Mouse (Mus musculus): Measurements from ENCODE around the gene Hif3a. TPM values are rescaled to one million over a fixed set of nuclear protein-coding genes. Genes with fewer than 3 reads are reported as not detected.

The Hif3a gene
- polyA plus RNA-seq, 1 experiment: 1.7 TPM

GRCm38 (mm10) chr7:17056601-17057523 lies 5.4 kb downstream of the Hif3a start:
- TF ChIP-seq POLR2A (IDR thresholded peaks at IDR 0.05; ENCODE audit: borderline replicate concordance, extremely low read depth, low read depth, low read length): no peak
- TF ChIP-seq CTCF (IDR thresholded peaks at IDR 0.05; ENCODE audit: insufficient read depth, low read length): no peak
- peaks cover 21% of the 10 kb centered on the region for H3K4me1 ChIP-seq (ENCODE audit: control insufficient read depth, insufficient read depth, low read length)
- DNase-seq: no peak
- 33% methylated on average over 14 of the region's 14 CpGs for WGBS
- H3K4me3 ChIP-seq (replicated peaks; ENCODE audit: extremely low read depth, low read depth, low read length): peak overlapping the region; percentile 57

- peak; percentile 89 for DNase-seq
- H3K4me3 ChIP-seq (replicated peaks; ENCODE audit: extremely low read depth, low read depth, low read length): peak overlapping the region; percentile 57
- 3% methylated on average over 41 of the region's 42 CpGs for WGBS
- TF ChIP-seq CTCF (IDR thresholded peaks at IDR 0.05; ENCODE audit: insufficient read depth, low read length) (no peak), POLR2A (IDR thresholded peaks at IDR 0.05; ENCODE audit: borderline replicate concordance, extremely low read depth, low read depth, low read length) (peak; percentile 78; the same call in 1 of the 2 replicates)
- H3K4me1 ChIP-seq (ENCODE audit: control insufficient read depth, insufficient read depth, low read length): peaks cover 19% of the 10 kb centered on the region
These were observed 6.1 kb downstream of the Hif3a start for GRCm38 (mm10) chr7:17056081-17056581.

- 94% methylated on average over 4 of the region's 4 CpGs for WGBS
- Histone ChIP-seq H3K4me3 (replicated peaks; ENCODE audit: extremely low read depth, low read depth, low read length) (no peak overlapping the region), H3K4me1 (ENCODE audit: control insufficient read depth, insufficient read depth, low read length) (peaks cover 16% of the 10 kb centered on the region)
- no peak for TF ChIP-seq CTCF (IDR thresholded peaks at IDR 0.05; ENCODE audit: insufficient read depth, low read length)
- no peak for TF ChIP-seq POLR2A (IDR thresholded peaks at IDR 0.05; ENCODE audit: borderline replicate concordance, extremely low read depth, low read depth, low read length)
- DNase-seq: no peak
These were observed 6.8 kb downstream of the Hif3a start for GRCm38 (mm10) chr7:17055287-17055946.

GRCm38 (mm10) chr7:17054325-17054989 lies 7.8 kb downstream of the Hif3a start:
- 89% methylated on average over 16 of the region's 16 CpGs for WGBS
- Histone ChIP-seq H3K4me1 (ENCODE audit: control insufficient read depth, insufficient read depth, low read length) (peaks cover 10% of the 10 kb centered on the region), H3K4me3 (replicated peaks; ENCODE audit: extremely low read depth, low read depth, low read length) (no peak overlapping the region)
- DNase-seq: no peak
- no peak for TF ChIP-seq CTCF (IDR thresholded peaks at IDR 0.05; ENCODE audit: insufficient read depth, low read length)
- no peak for TF ChIP-seq POLR2A (IDR thresholded peaks at IDR 0.05; ENCODE audit: borderline replicate concordance, extremely low read depth, low read depth, low read length)

- Histone ChIP-seq H3K4me3 (replicated peaks; ENCODE audit: extremely low read depth, low read depth, low read length) (no peak overlapping the region), H3K4me1 (ENCODE audit: control insufficient read depth, insufficient read depth, low read length) (no peaks in the 10 kb centered on the region)
- 22% methylated on average over 15 of the region's 17 CpGs for WGBS
- peak; percentile 76 for DNase-seq
- no peak for TF ChIP-seq POLR2A (IDR thresholded peaks at IDR 0.05; ENCODE audit: borderline replicate concordance, extremely low read depth, low read depth, low read length)
- peak; percentile 78 for TF ChIP-seq CTCF (IDR thresholded peaks at IDR 0.05; ENCODE audit: insufficient read depth, low read length)
These were observed 11.2 kb downstream of the Hif3a start for GRCm38 (mm10) chr7:17050933-17051594.

GRCm38 (mm10) chr7:17050491-17050890 lies 11.7 kb downstream of the Hif3a start:
- WGBS: 73% methylated on average over 11 of the region's 11 CpGs
- TF ChIP-seq CTCF (IDR thresholded peaks at IDR 0.05; ENCODE audit: insufficient read depth, low read length): no peak
- no peak for TF ChIP-seq POLR2A (IDR thresholded peaks at IDR 0.05; ENCODE audit: borderline replicate concordance, extremely low read depth, low read depth, low read length)
- no peaks in the 10 kb centered on the region for H3K4me1 ChIP-seq (ENCODE audit: control insufficient read depth, insufficient read depth, low read length)
- no peak for DNase-seq
- H3K4me3 ChIP-seq (replicated peaks; ENCODE audit: extremely low read depth, low read depth, low read length): no peak overlapping the region

- Histone ChIP-seq H3K4me3 (replicated peaks; ENCODE audit: extremely low read depth, low read depth, low read length) (no peak overlapping the region), H3K4me1 (ENCODE audit: control insufficient read depth, insufficient read depth, low read length) (no peaks in the 10 kb centered on the region)
- no peak for DNase-seq
- TF ChIP-seq POLR2A (IDR thresholded peaks at IDR 0.05; ENCODE audit: borderline replicate concordance, extremely low read depth, low read depth, low read length) (no peak), CTCF (IDR thresholded peaks at IDR 0.05; ENCODE audit: insufficient read depth, low read length) (no peak)
- WGBS: 83% methylated on average over 10 of the region's 10 CpGs
These were observed 13.6 kb downstream of the Hif3a start for GRCm38 (mm10) chr7:17048431-17049190.

GRCm38 (mm10) chr7:17047041-17047682 lies 15.1 kb downstream of the Hif3a start:
- no peaks in the 10 kb centered on the region for H3K4me1 ChIP-seq (ENCODE audit: control insufficient read depth, insufficient read depth, low read length)
- 85% methylated on average over 5 of the region's 5 CpGs for WGBS
- no peak for DNase-seq
- no peak overlapping the region for H3K4me3 ChIP-seq (replicated peaks; ENCODE audit: extremely low read depth, low read depth, low read length)
- TF ChIP-seq CTCF (IDR thresholded peaks at IDR 0.05; ENCODE audit: insufficient read depth, low read length) (no peak), POLR2A (IDR thresholded peaks at IDR 0.05; ENCODE audit: borderline replicate concordance, extremely low read depth, low read depth, low read length) (no peak)

Measured in lung, adult 2 months (tissue).